Mouse (Mus musculus) stomach, embryonic 14.5 days (tissue): ENCODE measurements at regions not wholly inside any gene's neighbourhood (a gene's known extent, or its start where the extent isn't known, plus 50 kb on each side); places are given as distances from the start of the nearest gene placed in this dataset.

Experiments used
- ATAC-seq: fragments of 200-750 bp; cut with Nextera tagmentation; 2 replicates; pipeline ENCODE4 v1.8.0; 2017; ENCODE audit warnings: low read depth, moderate TSS enrichment; ENCODE audit not compliant: insufficient number of reproducible peaks, insufficient read depth, low FRiP score
- H3K27ac ChIP-seq: fragments of 300-500 bp; sonication (generic); 2 replicates; pipeline ENCODE4 v1.5.1; 2014; ENCODE audit warnings: mild to moderate bottlenecking, low read length, moderate library complexity, mixed read lengths
- H3K27me3 ChIP-seq: fragments of 300-500 bp; sonication (generic); 2 replicates; pipeline ENCODE4 v1.6.1; 2014; ENCODE audit warnings: low read length, control low read depth, mixed read lengths; ENCODE audit not compliant: control insufficient read depth, insufficient read depth
- H3K36me3 ChIP-seq: fragments of 300-500 bp; sonication (generic); 2 replicates; pipeline ENCODE4 v1.6.1; 2014; ENCODE audit warnings: mild to moderate bottlenecking, control low read depth, low read length, moderate library complexity, mixed read lengths; ENCODE audit not compliant: control insufficient read depth, insufficient read depth
- H3K4me1 ChIP-seq: fragments of 300-500 bp; sonication (generic); 2 replicates; pipeline ENCODE4 v1.6.1; 2014; ENCODE audit warnings: low read length, control low read depth, mixed read lengths; ENCODE audit not compliant: control insufficient read depth, insufficient read depth
- H3K4me2 ChIP-seq: fragments of 300-500 bp; sonication (generic); replicated peaks from 2 replicates; pipeline ENCODE4 v1.6.1; 2014; ENCODE audit warnings: low read depth, low read length, control low read depth
- H3K4me3 ChIP-seq: fragments of 300-500 bp; sonication (generic); 2 replicates; pipeline ENCODE4 v1.5.1; 2014; ENCODE audit warnings: low read depth, low read length, control low read depth
- H3K9ac ChIP-seq: fragments of 300-500 bp; sonication (generic); replicated peaks from 2 replicates; pipeline ENCODE4 v1.6.1; 2014; ENCODE audit warnings: low read depth, mild to moderate bottlenecking, control low read depth, low read length, moderate library complexity, mixed read lengths
- H3K9me3 ChIP-seq: fragments of 300-500 bp; sonication (generic); 2 replicates; pipeline ENCODE4 v1.6.1; 2016; ENCODE audit warnings: low read depth, low read length, control low read depth; ENCODE audit not compliant: control insufficient read depth
- WGBS: fragments of 180-500 bp; shearing (Covaris S2); extraction: QIAGEN DNeasy Blood & Tissue Kit; methylation state at CpG from one replicate; pipeline ENCODE4 v1.1.7; 2014; 5-methylcytosine and 5-hydroxymethylcytosine counted together

DNA sequence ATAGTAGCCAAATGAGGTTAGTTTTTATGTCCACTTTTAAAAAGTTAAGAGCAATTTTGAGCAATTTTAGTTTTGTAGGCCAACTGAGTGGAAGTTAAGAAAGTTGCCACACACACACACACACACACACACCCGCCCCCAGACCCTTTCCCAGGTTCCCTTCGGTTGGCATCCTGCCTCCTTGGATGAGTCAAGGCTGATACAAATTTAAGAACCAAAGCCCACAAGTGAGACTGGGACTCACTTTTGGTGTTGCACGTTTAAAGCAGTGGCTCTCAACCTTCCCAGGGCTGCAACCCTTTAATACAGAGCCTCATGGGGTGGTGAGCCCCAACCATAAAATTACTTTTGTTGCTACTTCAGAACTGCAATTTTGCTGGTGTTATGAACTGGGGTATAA lies 70.4 kb downstream of the Tmem30b start:
- no peaks in the 10 kb centered on the region for H3K4me1 ChIP-seq
- H3K4me2 ChIP-seq, result no peak overlapping the region
- no peaks in the 10 kb centered on the region for H3K36me3 ChIP-seq

DNA sequence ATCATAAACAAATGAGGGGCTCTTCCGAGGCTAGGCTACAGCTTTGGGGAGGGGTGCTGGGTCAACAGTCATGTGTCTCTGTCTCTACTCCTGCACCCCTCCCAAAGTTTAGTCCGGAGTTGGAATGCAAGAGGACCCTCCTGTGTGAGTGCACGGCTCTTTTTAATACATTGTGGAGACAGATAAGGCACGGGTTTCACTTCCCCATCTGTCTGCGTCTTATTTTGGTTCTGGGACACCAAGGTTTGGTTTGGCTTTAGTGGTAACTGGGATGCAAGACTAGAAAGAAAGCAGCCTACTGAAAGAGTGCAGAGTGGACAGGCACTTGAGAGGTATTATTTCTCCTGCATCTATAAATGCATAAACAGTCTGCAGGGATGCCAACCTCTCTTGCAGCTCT lies 71.2 kb downstream of the Tmem30b start:
- Histone ChIP-seq H3K4me2 (no peak overlapping the region), H3K36me3 (no peaks in the 10 kb centered on the region), H3K27me3 (no peaks in the 10 kb centered on the region), H3K9ac (no peak overlapping the region), H3K4me1 (no peaks in the 10 kb centered on the region), H3K9me3 (no peaks in the 10 kb centered on the region), H3K27ac (no peak overlapping the region), H3K4me3 (no peak overlapping the region)
- ATAC-seq, result no peak
- 44% methylated on average over 5 of the region's 5 CpGs for WGBS

More for the DNA sequence above, 70.4 kb downstream of the Tmem30b start:
- ATAC-seq, result no peak
- Histone ChIP-seq H3K4me3 (no peak overlapping the region), H3K9ac (no peak overlapping the region), H3K9me3 (no peaks in the 10 kb centered on the region), H3K27ac (no peak overlapping the region), H3K27me3 (no peaks in the 10 kb centered on the region)
- 62% methylated on average over 3 of the region's 3 CpGs for WGBS

DNA sequence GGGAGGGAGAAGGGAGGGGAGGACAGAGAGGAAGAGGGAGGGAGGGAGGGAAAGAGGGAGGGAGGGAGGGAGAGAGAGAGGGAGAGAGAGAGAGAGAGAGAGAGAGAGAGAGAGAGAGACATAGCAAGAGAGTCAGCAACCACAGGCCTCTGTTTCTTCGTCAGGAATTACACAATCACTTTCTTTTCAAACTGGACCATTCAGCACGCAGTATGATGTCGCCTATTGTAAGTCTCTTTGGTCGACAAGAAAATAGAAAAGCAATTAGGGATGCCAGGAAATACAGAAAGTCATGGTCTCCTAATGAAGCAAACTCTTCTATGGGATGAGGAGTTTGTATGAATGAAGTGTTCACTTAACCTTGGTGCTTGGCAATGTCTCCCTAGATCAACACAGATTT lies 73.1 kb downstream of the Tmem30b start:
- WGBS, result 61% methylated on average over 4 of the region's 4 CpGs
- no peak for ATAC-seq
- H3K27ac ChIP-seq, result no peak overlapping the region

DNA sequence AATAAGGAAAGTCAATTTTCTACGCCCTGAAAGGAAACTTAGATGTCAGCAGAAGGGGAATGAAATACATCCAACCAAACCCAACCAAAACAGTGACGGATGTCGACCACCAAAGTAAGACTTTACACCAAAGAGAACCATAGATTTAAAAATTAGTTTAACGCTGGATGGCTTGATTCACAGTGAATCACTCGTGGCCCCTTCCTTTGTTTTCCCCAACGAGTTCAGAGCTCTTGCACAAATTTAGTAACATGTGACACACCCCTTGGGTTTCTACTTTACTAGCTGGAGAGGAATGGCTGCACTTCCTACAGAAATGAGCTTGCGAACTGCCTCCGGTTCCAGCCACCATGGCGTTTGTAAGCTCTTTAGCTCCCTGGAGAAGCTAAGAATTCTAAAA lies 74.2 kb downstream of the Tmem30b start:
- no peaks in the 10 kb centered on the region for H3K36me3 ChIP-seq
- H3K27me3 ChIP-seq, result no peaks in the 10 kb centered on the region
- H3K27ac ChIP-seq, result no peak overlapping the region
- H3K4me1 ChIP-seq, result no peaks in the 10 kb centered on the region
- H3K4me3 ChIP-seq, result no peak overlapping the region
- no peak overlapping the region for H3K4me2 ChIP-seq
- no peak for ATAC-seq
- 66% methylated on average over 9 of the region's 9 CpGs for WGBS
- H3K9ac ChIP-seq, result no peak overlapping the region
- H3K9me3 ChIP-seq, result no peaks in the 10 kb centered on the region

More for the DNA sequence above, 73.1 kb downstream of the Tmem30b start:
- H3K27me3 ChIP-seq, result no peaks in the 10 kb centered on the region
- H3K4me3 ChIP-seq, result no peak overlapping the region
- H3K4me1 ChIP-seq, result no peaks in the 10 kb centered on the region
- H3K9me3 ChIP-seq, result no peaks in the 10 kb centered on the region
- H3K36me3 ChIP-seq, result no peaks in the 10 kb centered on the region
- no peak overlapping the region for H3K9ac ChIP-seq
- H3K4me2 ChIP-seq, result no peak overlapping the region

DNA sequence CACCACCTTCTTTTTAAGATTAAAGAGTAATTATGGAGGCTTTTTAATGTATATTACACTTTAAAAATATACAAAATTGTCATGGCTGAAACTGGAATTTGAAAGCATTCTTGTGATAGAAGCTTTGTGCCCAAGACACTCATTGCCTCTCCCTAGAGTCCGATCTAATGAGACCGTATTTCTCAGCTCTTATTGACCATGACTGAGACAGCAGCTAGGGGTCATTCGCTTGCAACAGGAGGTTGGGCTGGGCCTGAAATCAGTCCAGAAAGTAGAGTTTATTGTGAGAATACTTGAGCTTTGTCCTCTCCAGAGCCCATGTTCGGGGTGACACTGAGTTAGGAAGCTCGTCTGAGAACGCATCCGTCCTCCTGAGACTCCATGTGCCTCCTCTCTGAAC lies 79.7 kb downstream of the Tmem30b start:
- Histone ChIP-seq H3K27me3 (no peaks in the 10 kb centered on the region), H3K9ac (no peak overlapping the region), H3K9me3 (no peaks in the 10 kb centered on the region), H3K36me3 (no peaks in the 10 kb centered on the region), H3K27ac (no peak overlapping the region), H3K4me1 (no peaks in the 10 kb centered on the region), H3K4me2 (no peak overlapping the region), H3K4me3 (no peak overlapping the region)
- WGBS, result 88% methylated on average over 7 of the region's 7 CpGs
- no peak for ATAC-seq

DNA sequence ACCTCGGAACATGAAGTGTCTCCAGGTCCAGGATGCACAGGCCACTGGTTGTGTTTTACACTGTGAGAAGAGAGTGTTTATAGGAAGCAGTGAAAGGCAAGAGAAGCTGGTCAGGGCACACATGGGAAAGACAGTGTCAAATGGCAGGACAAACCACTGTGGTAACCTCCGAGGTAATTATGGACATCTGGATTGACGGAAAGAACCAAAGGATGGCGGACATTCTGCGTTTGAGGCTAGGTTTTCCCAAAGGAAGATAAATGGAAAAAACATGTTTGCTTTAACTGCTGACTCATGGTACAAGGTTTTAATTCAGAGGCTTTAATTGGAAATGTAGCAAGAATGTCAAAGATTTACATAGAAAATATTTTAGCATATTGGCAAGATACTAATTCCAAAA lies 80.2 kb downstream of the Tmem30b start:
- H3K9ac ChIP-seq, result no peak overlapping the region
- no peaks in the 10 kb centered on the region for H3K36me3 ChIP-seq
- no peak for ATAC-seq
- WGBS, result 84% methylated on average over 5 of the region's 5 CpGs
- no peaks in the 10 kb centered on the region for H3K4me1 ChIP-seq
- no peaks in the 10 kb centered on the region for H3K27me3 ChIP-seq
- no peak overlapping the region for H3K27ac ChIP-seq
- no peaks in the 10 kb centered on the region for H3K9me3 ChIP-seq
- H3K4me2 ChIP-seq, result no peak overlapping the region
- no peak overlapping the region for H3K4me3 ChIP-seq

DNA sequence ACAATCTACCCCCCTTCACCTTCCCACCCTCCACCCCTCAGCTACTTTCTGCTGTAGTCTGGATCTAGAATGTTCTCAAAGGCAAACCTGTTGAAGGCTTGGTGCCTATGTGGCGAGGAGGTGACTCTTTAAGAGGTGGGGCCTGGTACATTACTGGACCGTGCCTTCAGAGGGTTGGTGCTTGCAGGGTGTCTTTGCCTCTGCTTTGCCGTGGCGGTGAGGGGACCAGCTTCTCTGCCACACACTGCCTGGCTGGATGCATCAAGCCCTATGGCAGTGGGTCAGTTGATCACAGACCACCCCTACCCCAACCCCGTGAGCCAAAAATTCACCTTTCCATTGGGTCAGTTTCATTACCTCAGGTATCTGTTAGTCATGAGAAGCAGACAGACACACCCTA lies 81.9 kb downstream of the Tmem30b start:
- H3K4me1 ChIP-seq, result peaks cover 9% of the 10 kb centered on the region; the same call in 1 of the 2 replicates
- 82% methylated on average over 5 of the region's 5 CpGs for WGBS
- H3K9ac ChIP-seq, result no peak overlapping the region
- ATAC-seq, result no peak
- no peak overlapping the region for H3K4me2 ChIP-seq
- no peak overlapping the region for H3K27ac ChIP-seq
- H3K36me3 ChIP-seq, result no peaks in the 10 kb centered on the region
- no peaks in the 10 kb centered on the region for H3K9me3 ChIP-seq
- no peak overlapping the region for H3K4me3 ChIP-seq
- H3K27me3 ChIP-seq, result no peaks in the 10 kb centered on the region

DNA sequence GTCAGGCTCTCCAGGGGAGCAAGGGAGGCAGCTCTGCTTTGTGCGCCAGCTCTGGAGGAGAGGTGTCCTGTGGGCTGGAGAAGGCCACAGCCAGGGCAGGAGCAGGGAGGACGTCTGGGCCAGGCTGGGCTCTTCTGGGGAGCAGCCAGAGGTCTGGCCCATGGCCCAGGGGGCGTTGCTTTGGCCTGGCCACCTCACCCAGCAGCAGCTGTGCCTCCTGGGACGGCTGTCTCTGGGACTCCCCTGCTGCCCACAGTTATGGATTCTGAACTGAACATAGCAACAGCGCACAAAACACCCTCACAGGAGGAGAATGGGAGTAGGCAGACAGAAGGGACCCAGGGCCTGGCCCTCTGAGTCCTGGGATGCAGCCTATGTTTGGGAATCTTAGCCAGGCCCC lies 84.1 kb downstream of the Tmem30b start:
- Histone ChIP-seq H3K4me2 (no peak overlapping the region), H3K27me3 (no peaks in the 10 kb centered on the region), H3K9me3 (no peaks in the 10 kb centered on the region), H3K9ac (no peak overlapping the region), H3K27ac (no peak overlapping the region), H3K36me3 (no peaks in the 10 kb centered on the region), H3K4me1 (peaks cover 9% of the 10 kb centered on the region; the same call in 1 of the 2 replicates), H3K4me3 (no peak overlapping the region)
- 49% methylated on average over 5 of the region's 5 CpGs for WGBS
- no peak for ATAC-seq

DNA sequence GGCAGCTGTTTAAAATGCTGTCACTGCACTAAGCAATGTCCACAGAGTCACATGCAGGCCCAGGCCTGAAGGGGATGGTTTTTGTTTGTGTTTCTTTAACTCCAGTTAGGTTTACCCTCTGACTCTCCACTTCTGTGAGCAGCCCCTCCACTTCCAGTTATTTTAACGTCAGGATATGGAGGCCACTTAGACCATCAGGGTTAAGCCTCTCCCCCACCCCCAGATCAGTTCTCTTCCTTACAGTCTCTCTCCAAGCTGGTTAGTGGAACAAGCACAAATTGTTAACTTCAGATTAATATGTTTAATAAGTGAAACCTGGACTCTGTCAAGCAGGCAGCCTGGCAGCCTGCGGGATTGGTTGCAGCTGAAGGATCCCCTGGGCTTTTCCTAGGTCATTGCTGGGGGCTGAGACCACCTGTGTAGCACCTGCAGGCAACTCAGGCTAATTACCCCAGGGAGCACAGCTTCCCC lies 85.9 kb downstream of the Tmem30b start:
- no peak overlapping the region for H3K9ac ChIP-seq
- no peak overlapping the region for H3K4me2 ChIP-seq
- no peaks in the 10 kb centered on the region for H3K27me3 ChIP-seq
- peaks cover 9% of the 10 kb centered on the region; the same call in 1 of the 2 replicates for H3K4me1 ChIP-seq
- 9% methylated on average over 2 of the region's 2 CpGs for WGBS
- no peak overlapping the region for H3K27ac ChIP-seq
- no peak overlapping the region for H3K4me3 ChIP-seq
- peak; percentile 61; the same call in 1 of the 2 replicates for ATAC-seq
- no peaks in the 10 kb centered on the region for H3K9me3 ChIP-seq
- no peaks in the 10 kb centered on the region for H3K36me3 ChIP-seq
